Mouse (Mus musculus) embryo, embryonic 10 days (tissue): ENCODE results near the gene Pcyox1.

Experiments
- DNase-seq: peaks from one replicate; pipeline ENCODE4 v3.0.0-alpha.2; 2015; ENCODE audit warnings: low spot score

Gene Pcyox1

GRCm38 (mm10) chr6:86396581-86397256, at the start of gene Pcyox1:
TSS of gene Pcyox1 (minus strand) at chr6:86397154.
- peak; percentile 97 for DNase-seq

DNA sequence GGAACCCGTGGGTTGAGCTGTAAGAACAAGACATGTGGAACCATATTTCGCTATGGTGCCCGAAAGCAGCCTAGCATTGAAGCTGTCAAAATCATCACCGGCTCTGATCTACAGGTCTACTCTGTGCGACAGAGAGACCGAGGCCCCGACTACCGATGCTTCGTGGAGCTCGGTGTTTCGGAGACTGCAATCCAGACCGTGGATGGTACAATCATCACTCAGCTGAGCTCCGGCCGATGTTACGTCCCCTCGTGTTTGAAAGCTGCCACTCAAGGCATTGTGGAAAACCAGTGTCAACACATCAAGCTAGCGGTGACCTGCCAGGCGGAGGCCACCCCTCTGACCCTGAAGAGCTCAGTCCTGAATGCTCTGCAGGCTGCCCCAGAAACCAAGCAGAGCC, 48.6 kb upstream of the Pcyox1 start:
- DNase-seq, result no peak

DNA sequence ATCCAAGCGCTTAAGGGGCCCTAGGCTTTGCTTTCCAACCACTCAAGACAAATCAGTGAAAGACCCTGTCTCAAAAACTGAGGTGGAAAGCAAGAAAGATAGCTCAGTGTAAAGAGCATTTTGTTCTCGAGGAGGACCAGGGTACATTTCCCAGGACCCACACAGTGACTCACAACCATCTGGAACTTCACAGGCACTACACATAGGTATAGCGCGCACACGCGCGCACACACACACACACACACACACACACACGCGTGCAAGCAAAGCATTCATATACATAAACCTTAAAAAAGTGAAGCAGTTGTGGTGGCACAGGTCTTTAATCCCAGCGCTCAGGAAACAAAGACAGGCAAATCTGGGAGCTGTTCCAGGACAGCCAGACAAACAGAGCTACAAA, 44.6 kb upstream of the Pcyox1 start:
- no peak for DNase-seq

- no peak for DNase-seq
These were observed 42.6 kb upstream of the Pcyox1 start for GRCm38 (mm10) chr6:86439531-86439930.

DNA sequence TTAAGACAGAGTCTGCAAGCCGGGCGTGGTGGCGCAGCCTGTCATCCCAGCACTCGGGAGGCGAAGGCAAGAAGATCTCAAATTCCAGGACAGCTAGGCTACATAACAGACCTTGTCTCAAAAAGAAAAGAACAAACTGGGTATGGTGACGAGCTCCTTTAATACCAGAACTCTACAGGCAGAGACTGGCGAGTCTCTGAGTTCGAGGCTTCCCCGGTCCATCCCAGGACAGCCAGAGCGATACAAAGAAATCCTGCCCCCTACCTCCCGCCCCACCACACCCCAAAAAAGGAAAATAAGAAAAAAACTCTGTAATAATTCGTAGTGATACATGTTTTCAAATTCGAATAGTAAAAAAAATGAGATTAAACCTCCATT, 42.2 kb upstream of the Pcyox1 start:
- DNase-seq, result no peak

DNA sequence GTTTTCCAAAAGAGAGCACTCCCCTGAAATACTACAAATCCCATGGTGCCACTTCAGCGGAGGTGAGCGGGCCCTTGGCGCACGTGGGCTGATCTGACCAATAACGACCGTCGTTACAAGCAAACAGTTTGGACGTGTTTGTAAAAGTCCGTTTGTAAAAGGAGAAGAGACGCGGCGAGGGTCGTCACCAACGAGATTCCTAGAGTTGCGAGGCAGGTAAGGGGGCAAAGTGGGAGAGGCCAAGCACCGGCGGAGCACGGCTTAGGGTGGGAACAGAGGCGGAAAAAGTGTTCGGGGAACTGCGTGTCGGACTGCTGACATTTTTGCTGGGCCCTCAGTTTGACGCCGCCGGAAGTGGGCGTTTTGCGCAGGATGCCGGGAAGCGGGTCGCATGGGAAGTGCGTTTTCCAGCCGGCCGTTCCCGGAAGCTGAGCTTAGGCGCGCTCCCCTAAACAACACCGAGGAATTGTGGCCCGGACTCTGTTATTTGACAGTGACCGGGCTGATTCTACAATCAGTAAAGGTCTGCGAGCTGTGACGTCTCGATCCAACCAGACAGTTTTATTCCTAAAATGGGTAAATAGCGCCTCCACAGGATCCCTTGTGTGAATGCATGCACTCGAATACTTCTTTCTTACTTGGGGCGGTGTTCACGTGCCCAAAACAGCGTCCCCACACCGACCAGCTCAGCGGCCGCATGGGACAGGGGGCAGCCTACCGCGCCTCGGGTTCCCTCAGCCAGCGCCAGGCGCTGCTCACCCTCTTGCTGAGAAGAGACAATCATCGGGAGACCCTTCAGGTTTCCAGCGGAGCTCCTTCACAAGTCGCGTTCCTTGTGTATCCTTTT, 41.5 kb upstream of the Pcyox1 start, which contains the start of gene C87436:
TSS of gene C87436 (plus strand) at position 103 of the 847 bp plus-strand sequence.
- DNase-seq, result peak; percentile 96

DNA sequence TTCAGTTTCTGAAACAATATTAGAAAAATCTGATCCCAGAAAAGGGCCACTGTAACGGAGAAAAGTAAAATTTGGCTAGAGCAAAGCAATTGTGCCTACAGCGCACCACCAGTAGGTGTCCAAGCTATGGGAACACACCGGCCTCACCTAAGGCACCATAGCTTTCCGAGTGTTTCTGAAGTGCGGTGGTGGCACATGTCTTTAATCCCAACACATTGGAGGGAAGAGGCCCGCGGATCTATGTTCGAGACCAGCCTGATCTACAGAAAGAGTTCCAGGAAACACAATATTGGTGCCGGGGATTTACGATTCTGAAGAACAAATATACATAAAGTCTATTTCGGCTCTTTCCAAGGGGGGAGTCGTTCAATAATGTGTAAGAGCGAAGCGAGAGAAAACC, 40.8 kb upstream of the Pcyox1 start:
- DNase-seq, result peak; percentile 81

- no peak for DNase-seq
These were observed 36.7 kb upstream of the Pcyox1 start for GRCm38 (mm10) chr6:86433696-86434095.

GRCm38 (mm10) chr6:86431531-86431930, 34.6 kb upstream of the Pcyox1 start:
- no peak for DNase-seq

- DNase-seq, result no peak
These were observed 29.4 kb upstream of the Pcyox1 start, which contains the start of gene Gm44790 for GRCm38 (mm10) chr6:86426358-86426757. TSS of gene Gm44790 (plus strand) at chr6:86426658.

DNA sequence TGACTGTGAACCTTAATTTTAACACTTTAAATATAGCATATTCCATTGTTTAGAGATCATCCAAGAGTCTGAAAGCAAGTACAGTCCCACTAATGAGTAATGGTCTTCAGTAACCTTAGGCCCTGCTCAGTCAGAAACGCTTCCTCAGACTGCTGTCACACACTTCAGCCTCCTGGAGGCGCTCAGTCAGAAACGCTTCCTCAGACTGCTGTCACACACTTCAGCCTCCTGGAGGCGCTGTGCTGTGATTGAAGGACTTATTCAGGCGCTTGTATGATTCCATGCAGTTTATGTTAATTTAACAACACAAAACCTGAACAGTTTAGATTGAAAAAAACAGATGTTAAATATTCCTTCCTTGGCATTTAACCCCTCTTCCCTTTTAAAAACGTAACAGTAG, 23.5 kb upstream of the Pcyox1 start:
- peak; percentile 31 for DNase-seq

DNA sequence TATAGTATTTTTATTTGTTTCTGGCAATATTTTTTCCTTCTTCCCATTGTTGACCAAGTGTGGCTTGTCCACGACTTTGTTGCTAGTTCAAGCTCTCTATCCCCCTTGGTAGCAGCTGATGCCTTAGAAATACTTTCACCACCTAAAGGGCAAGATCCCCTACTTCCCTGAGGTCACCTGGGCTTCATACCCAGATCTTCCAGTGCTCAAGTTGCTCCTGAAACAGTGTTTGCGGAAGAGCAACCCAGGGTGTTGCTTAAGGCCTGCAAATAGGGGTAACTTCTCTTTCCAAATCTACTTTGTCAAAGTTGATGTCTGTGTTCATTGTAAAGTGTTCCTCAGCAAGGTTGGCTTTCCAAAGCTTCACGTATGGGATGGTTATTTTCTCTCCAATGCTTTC, 22.3 kb upstream of the Pcyox1 start:
- DNase-seq, result no peak

- DNase-seq, result no peak
These were observed 21.8 kb upstream of the Pcyox1 start for GRCm38 (mm10) chr6:86418711-86419110.

DNA sequence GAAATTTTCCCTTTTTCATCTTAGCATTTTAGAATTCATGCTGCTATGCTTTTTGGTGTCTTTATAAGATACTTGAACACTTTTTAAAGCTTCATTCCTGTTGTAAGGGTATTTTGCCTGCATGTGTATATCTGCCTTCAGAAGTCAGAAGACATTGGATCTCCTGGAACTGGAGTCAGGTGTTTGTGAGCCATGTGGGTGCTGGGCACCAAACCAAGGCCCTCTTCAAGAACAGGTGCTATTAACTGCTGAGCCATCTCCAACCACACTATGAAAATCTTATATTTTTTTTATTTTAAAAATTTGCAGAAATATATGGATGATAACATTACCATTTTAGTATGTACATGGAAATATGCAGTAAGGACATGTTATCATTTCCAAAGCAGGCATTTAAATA, 9.4 kb upstream of the Pcyox1 start:
- no peak for DNase-seq

DNA sequence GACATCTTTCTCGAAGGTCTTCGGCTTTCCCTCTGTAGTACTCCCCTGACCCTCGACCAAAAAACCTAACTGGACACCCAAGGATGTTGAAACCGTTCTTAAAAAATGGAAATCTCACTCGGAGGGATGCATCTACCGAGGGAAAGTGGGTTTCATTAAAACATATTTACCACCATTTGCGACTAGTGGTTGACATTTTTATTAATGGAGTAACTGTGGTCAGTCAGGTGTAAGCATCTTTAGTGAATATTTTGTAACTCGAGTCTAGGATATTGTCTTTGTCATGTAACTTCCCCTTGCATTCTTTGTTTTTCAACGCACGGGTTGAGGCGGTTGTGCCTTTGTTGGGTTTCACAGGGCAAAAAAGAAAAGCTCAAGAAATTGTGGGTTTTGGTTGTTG, 8.0 kb upstream of the Pcyox1 start:
- peak; percentile 28 for DNase-seq

- DNase-seq, result peak; percentile 99
These were observed 7.3 kb upstream of the Pcyox1 start, which contains the start of gene Tia1 for GRCm38 (mm10) chr6:86404100-86404861. TSS of gene Tia1 (plus strand) at chr6:86404219.

DNA sequence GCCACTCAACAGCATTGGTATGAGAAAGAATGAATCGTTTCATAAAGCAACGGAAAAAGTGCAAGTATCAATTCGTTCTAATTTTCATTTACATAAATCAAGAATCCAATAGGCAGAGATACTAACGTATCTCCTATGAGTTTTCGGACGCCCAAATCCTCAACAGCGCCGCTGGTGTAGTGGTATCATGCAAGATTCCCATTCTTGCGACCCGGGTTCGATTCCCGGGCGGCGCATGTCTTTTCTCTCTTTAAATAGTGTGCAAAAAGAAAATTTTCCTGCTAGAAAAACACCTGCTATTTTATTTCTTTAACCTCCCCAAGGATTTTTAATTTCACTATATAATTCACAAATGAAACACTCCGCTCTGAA, 6.8 kb upstream of the Pcyox1 start:
- DNase-seq, result peak; percentile 86

DNA sequence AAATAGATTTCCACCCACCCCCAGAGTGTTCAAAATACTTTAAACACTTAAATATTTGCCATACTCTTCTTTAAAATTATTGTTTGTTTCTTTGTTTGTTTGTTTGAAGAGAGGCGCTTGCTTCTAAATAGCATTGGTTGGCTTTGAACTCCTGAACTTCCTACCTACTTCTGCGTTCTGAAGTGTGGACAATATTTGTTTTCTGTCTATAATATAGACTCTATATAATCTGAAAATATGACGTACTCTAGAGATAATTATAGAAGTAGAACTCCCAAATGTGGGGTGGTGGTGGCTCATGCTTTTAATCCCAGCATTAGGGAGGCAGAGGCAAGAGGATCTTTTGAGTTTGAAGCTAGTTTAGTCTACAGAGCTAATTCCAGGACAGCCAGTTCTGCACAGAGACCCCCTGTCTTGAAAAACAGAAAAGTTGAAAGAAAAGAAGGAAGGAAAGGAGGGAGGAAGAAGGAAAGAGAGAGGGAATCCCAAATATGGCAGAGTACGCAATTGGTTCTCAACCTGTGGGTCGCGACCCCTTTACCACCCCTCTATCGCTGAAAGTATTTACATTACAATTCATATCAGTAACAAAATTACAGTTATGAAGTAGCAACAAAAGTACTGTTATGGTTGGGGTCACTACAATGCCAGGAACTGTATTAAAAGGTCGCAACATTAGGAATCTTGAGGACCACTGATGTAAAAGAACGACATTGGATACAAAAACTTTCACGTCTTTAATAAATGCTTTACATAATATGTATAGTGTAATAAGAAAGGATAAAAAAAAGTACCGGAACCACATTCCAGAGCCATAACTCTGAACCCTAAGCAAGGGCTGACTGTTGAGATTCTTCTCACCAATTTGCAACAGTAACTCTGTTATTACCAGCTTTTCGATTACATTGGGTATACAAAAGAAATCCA, 6.0 kb upstream of the Pcyox1 start:
- peak; percentile 39 for DNase-seq

DNA sequence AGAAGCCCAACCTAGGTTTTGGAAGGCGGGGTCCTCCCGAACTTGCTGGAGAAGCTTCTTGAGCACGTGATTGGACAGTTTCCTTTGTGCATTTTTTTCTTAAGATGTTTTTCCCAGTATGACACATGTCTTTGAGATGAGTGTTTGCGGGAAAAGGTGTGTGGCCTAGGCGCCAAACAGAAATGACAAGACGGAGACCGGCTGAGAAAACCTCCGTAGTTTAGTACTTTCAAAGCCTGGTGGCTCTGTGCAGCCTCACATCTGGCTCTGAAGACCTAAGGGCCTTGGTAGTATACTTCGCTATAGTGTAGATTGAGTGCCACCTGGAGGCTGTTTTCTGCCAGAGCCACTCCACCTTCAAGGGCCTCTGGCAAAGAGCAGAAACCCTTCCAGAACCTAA, 4.0 kb upstream of the Pcyox1 start:
- peak; percentile 87 for DNase-seq

GRCm38 (mm10) chr6:86399995-86400394, 3.0 kb upstream of the Pcyox1 start:
- no peak for DNase-seq

GRCm38 (mm10) chr6:86398986-86399385, 2.0 kb upstream of the Pcyox1 start:
- no peak for DNase-seq
